Mouse (Mus musculus) yolk sac, embryonic 10.5 days (tissue): ENCODE results near the gene Herpud2.

Source experiments
- DNase-seq: peaks from one replicate; pipeline ENCODE4 v3.0.0-alpha.2; 2017; ENCODE audit warnings: low spot score

The Herpud2 gene

GRCm38 (mm10) chr9:25151611-25152241 is at the start of gene Herpud2:
TSS of gene Herpud2 (minus strand) at chr9:25151820.
- peak; percentile 98 for DNase-seq

- DNase-seq = no peak
Observed at GRCm38 (mm10) chr9:25200987-25201386, 49.4 kb upstream of the Herpud2 start.

- DNase-seq = no peak
Observed at GRCm38 (mm10) chr9:25200148-25200547, 48.5 kb upstream of the Herpud2 start.

- no peak for DNase-seq
Observed at GRCm38 (mm10) chr9:25196746-25197145, 45.1 kb upstream of the Herpud2 start.

GRCm38 (mm10) chr9:25191612-25192011 is 40.0 kb upstream of the Herpud2 start:
- DNase-seq = no peak

- DNase-seq = no peak
Observed at GRCm38 (mm10) chr9:25186501-25186900, 34.9 kb upstream of the Herpud2 start.

- no peak for DNase-seq
Observed at GRCm38 (mm10) chr9:25185854-25186253, 34.2 kb upstream of the Herpud2 start.

GRCm38 (mm10) chr9:25184606-25185005 is 33.0 kb upstream of the Herpud2 start:
- no peak for DNase-seq

- no peak for DNase-seq
Observed at GRCm38 (mm10) chr9:25178066-25178465, 26.4 kb upstream of the Herpud2 start.

- DNase-seq = no peak
Observed at GRCm38 (mm10) chr9:25177201-25177600, 25.6 kb upstream of the Herpud2 start.

- DNase-seq = no peak
Observed at GRCm38 (mm10) chr9:25176562-25176961, 24.9 kb upstream of the Herpud2 start.

- no peak for DNase-seq
Observed at GRCm38 (mm10) chr9:25175978-25176377, 24.4 kb upstream of the Herpud2 start.

GRCm38 (mm10) chr9:25175039-25175442 is 23.4 kb upstream of the Herpud2 start:
- no peak for DNase-seq

- no peak for DNase-seq
Observed at GRCm38 (mm10) chr9:25174614-25175013, 23.0 kb upstream of the Herpud2 start.

- DNase-seq = peak; percentile 13
Observed at GRCm38 (mm10) chr9:25173171-25173570, 21.6 kb upstream of the Herpud2 start.

- no peak for DNase-seq
Observed at GRCm38 (mm10) chr9:25169626-25170025, 18.0 kb upstream of the Herpud2 start.

GRCm38 (mm10) chr9:25167458-25168084 is 16.0 kb upstream of the Herpud2 start:
- peak; percentile 53 for DNase-seq

GRCm38 (mm10) chr9:25158218-25158617 is 6.6 kb upstream of the Herpud2 start:
- no peak for DNase-seq

- DNase-seq = no peak
Observed at GRCm38 (mm10) chr9:25156377-25156776, 4.8 kb upstream of the Herpud2 start.

GRCm38 (mm10) chr9:25153066-25153465 is 1.4 kb upstream of the Herpud2 start:
- DNase-seq = no peak

- no peak for DNase-seq
Observed at GRCm38 (mm10) chr9:25152457-25152856, 837 bp upstream of the Herpud2 start.

- no peak for DNase-seq
Observed at GRCm38 (mm10) chr9:25150791-25151610, 619 bp downstream of the Herpud2 start.

- no peak for DNase-seq
Observed at GRCm38 (mm10) chr9:25148767-25149166, 2.9 kb downstream of the Herpud2 start.
